Mouse (Mus musculus) spleen, adult 2 months (tissue): ENCODE measurements around the gene BC049352. TPM values are rescaled to one million over a fixed set of nuclear protein-coding genes. Genes with fewer than 3 reads are reported as not detected.

Source experiments
- DNase-seq, 2 experiments: peaks; one replicate each; pipeline versions ENCODE4 v3.0.0 to v3.0.0-alpha.2; 2012 to 2021; ENCODE audit warnings: low spot score in 2 of 2, low read depth in 1 of 2
- H3K27ac ChIP-seq: fragments of 200-500 bp; 2 replicates; pipeline ENCODE4 v1.5.1; 2012; ENCODE audit warnings: low read length, inconsistent platforms; ENCODE audit not compliant: insufficient read depth
- H3K27me3 ChIP-seq: fragments of 200-500 bp; 2 replicates; pipeline ENCODE4 v1.6.1; 2012; ENCODE audit warnings: mild to moderate bottlenecking, moderate library complexity, low read length, inconsistent platforms; ENCODE audit not compliant: control insufficient read depth, insufficient read depth
- H3K36me3 ChIP-seq: fragments of 200-500 bp; 2 replicates; pipeline ENCODE4 v1.6.1; 2012; ENCODE audit warnings: mild to moderate bottlenecking, low read length, inconsistent platforms; ENCODE audit not compliant: control insufficient read depth, insufficient read depth
- H3K4me1 ChIP-seq: fragments of 200-500 bp; 2 replicates; pipeline ENCODE4 v1.6.1; 2011; ENCODE audit warnings: inconsistent platforms; ENCODE audit not compliant: control insufficient read depth, insufficient read depth, insufficient read length
- H3K4me3 ChIP-seq: fragments of 200-500 bp; 2 replicates; pipeline ENCODE4 v1.5.1; 2011; ENCODE audit warnings: mild to moderate bottlenecking, inconsistent platforms; ENCODE audit not compliant: insufficient read depth, insufficient read length; ENCODE audit errors: extremely low read depth
- CTCF ChIP-seq: fragments of 200-500 bp; IDR thresholded peaks from 2 replicates; pipeline ENCODE4 v1.5.1; 2011; ENCODE audit warnings: mild to moderate bottlenecking, inconsistent platforms; ENCODE audit not compliant: insufficient read depth, insufficient read length, insufficient replicate concordance; ENCODE audit errors: extremely low read depth
- POLR2A ChIP-seq: fragments of 200-500 bp; IDR thresholded peaks from 2 replicates; pipeline ENCODE4 v1.6.1; 2011; ENCODE audit warnings: low read depth, low read length, inconsistent platforms
- WGBS: fragments of 180-500 bp; shearing (Covaris S2); methylation state at CpG from one replicate; pipeline ENCODE4 v1.1.7; 2018; 5-methylcytosine and 5-hydroxymethylcytosine counted together
- polyA plus RNA-seq: library from polyadenylated mRNA; depleted of rRNA; stranded (reverse); fragments of >200 nt; gene quantifications from 2 replicates; pipeline ENCODE4 v1.2.3, GENCODE M21; 2012

Gene BC049352
- polyA plus RNA-seq, 1 experiment: 0.37 TPM

DNA sequence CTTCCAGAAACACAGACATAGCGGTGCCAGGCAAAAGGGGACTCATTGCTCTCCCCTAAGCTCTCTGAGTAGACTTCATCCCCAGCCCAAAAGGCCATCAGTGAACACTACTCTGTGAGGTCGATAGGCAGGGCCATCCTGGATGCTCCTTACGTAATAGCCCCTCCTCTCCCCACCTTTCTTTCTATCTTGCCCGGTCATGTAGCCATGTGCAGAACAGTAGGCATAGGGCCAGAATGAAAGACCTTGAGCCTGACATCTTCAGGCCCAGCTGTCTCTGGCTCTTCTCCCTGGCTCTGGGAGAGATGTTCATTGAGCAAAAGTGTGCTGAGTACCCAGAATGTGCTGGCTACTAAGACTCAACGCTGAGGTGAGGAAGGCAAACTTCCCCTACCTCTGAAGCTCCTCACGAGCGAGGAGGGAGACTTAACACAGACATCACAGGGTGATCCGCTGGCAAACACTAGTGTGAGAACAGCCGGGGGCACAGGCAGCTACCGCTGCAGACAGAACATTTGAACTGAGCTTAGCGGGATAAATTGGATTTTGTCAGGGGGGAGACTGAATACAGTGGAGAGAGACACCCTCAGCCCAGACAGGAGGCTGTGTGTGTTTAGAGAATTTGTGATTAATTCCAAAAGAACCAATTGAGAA lies 33.8 kb downstream of the BC049352 start:
- Histone ChIP-seq H3K4me3 (no peak overlapping the region), H3K4me1 (no peaks in the 10 kb centered on the region), H3K27me3 (no peaks in the 10 kb centered on the region), H3K27ac (no peak overlapping the region), H3K36me3 (no peaks in the 10 kb centered on the region)
- 80% methylated on average over 11 of the region's 11 CpGs for WGBS
- no peak for DNase-seq
- no peak for TF ChIP-seq CTCF
- TF ChIP-seq POLR2A: no peak

DNA sequence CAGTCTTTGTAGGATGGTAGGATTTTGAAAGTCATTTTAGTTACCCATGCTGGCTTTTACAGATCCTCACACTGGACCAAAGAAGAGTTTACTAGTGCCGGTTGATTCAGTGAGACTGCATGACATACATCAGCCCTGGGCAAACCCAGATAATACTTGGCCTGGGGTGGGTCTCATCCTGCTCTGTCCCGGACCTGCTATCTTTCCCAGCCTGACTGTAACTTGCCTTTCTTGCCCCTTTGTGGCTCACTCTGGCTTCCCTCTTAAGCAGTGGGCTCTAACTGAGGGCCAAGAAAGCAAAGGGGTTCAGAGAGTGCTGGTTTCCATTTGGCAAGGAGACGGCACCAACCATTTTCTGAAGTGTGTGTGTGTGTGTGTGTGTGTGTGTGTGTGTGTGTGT lies 37.8 kb downstream of the BC049352 start:
- Histone ChIP-seq H3K4me1 (peaks cover 7% of the 10 kb centered on the region; the same call in 1 of the 2 replicates), H3K27ac (no peak overlapping the region), H3K4me3 (no peak overlapping the region), H3K36me3 (no peaks in the 10 kb centered on the region), H3K27me3 (no peaks in the 10 kb centered on the region)
- TF ChIP-seq CTCF: no peak
- no peak for TF ChIP-seq POLR2A
- no peak for DNase-seq
- WGBS: 86% methylated on average over 3 of the region's 3 CpGs

DNA sequence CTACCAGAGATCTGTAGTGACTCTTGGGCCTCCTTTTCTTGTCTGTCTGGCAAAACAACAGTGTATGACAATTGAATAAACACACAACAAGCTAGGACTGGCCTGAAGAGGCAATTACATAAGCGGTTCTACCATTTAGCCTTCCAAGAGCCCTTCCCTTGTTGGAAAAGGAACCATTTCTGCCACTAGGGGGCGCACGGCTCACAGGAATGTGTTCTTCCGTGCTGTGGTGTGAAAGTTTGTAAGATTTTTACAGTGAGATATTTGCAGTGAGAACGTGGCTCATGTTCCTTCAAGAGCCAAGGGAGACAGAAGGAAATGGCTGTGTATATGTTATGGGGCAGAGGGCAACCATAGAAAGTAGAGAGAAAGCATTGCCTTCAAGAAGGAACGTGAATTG lies 39.8 kb downstream of the BC049352 start:
- no peak overlapping the region for H3K4me3 ChIP-seq
- H3K4me1 ChIP-seq: peaks cover 7% of the 10 kb centered on the region; the same call in 1 of the 2 replicates
- no peaks in the 10 kb centered on the region for H3K27me3 ChIP-seq
- no peak overlapping the region for H3K27ac ChIP-seq
- WGBS: 10% methylated on average over 6 of the region's 6 CpGs
- DNase-seq: peak; percentile 75 to 90
- H3K36me3 ChIP-seq: no peaks in the 10 kb centered on the region
- TF ChIP-seq CTCF: peak; percentile 87; the same call in 1 of the 2 replicates
- no peak for TF ChIP-seq POLR2A

DNA sequence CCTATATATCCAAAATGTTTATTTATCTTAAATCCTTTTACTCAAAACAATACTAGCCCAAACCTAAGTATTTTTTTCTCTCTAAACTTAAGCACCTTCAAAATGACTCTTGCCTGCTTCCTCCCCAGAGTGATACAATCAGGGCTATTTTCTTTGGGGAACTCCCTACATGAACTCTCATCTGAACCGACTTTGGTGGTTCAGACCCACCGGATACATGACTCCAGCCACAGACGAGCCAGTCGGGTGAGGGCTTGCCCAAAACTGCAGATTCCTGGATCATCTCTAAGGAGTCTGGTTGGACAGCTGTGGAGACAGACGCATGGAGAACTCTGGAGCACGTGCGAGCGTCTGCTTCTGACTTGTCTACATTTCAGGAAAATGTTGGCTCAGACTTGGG lies 47.6 kb downstream of the BC049352 start:
- Histone ChIP-seq H3K4me1 (peaks cover 4% of the 10 kb centered on the region; the same call in 1 of the 2 replicates), H3K27me3 (no peaks in the 10 kb centered on the region), H3K4me3 (no peak overlapping the region), H3K27ac (no peak overlapping the region), H3K36me3 (no peaks in the 10 kb centered on the region)
- WGBS: 54% methylated on average over 8 of the region's 8 CpGs
- TF ChIP-seq POLR2A (no peak), CTCF (no peak)
- no peak for DNase-seq

DNA sequence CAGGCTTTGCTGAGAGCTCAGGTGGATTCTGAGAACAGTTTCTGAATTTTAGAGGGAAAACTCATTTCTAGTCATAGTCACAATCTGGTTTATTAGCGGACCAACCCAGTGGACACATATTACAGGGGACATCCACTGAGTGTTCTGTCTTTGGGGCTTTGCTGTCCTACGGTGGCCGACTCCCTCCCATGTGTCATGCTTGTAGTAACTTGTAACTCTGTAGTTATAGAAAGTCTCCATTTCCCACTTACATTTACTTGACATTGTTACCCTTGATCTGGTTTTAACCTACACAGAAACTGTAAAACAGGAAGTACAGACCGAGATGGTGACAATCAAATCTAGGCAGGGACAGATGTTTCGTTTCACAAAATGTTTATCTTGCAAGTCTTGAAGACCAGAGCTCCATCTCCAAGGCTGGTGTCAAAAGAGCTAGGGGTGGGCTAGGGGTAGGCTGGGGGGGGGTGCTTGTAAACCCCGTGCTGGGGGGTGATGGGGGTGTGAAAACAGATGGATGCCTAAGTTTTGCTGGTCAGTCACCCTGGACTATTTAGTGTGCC lies 53.9 kb downstream of the BC049352 start:
- WGBS: 17% methylated on average over 6 of the region's 6 CpGs
- peaks cover 28% of the 10 kb centered on the region for H3K4me1 ChIP-seq
- no peaks in the 10 kb centered on the region for H3K36me3 ChIP-seq
- TF ChIP-seq POLR2A: no peak
- no peak for TF ChIP-seq CTCF
- no peak overlapping the region for H3K4me3 ChIP-seq
- no peaks in the 10 kb centered on the region for H3K27me3 ChIP-seq
- DNase-seq: peak in 1 of 2 experiments; percentile 34
- peak overlapping the region; percentile 88 for H3K27ac ChIP-seq

DNA sequence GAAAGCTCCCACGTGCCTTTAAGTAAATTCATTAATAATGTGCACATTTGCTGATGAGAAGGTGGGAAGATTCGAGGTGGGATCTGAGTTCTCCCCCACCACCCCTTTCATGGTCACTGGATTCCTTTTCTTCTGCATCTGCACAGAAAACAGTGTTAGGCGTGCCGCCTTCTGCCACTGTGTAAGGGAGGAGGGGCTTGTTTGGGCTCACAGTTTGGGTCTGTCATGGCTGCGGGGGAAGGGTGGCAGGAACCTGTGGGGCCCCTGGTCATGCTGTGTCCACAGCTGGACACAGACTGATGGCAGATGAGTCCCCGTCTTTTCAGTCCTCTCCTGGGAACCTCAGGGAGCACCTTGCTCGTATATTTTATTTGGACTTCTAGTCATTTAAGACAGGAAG lies 54.9 kb downstream of the BC049352 start:
- H3K4me1 ChIP-seq: peaks cover 36% of the 10 kb centered on the region
- WGBS: 80% methylated on average over 7 of the region's 7 CpGs
- TF ChIP-seq POLR2A: no peak

DNA sequence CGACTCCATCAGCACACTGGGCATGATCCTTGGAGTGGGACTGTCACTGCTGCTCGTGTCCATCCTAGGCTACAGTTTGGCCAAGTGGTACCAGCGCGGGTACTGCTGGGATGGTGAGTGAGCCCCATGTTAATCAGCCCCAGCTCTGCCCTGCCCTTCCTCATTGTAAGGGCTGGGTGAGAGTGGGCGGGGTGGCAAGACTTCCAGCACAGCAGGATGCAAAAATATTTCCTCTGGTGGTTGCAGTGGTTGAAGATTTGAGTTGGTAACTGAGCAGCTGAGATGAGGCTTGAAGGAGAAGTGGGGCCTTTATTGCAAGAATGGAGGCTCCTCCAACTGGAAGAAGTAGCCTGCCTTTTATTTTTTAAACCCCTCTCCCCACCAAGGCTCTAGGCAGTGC lies 59.6 kb downstream of the BC049352 start:
- TF ChIP-seq CTCF (no peak), POLR2A (no peak)
- Histone ChIP-seq H3K36me3 (no peaks in the 10 kb centered on the region), H3K4me1 (peaks cover 60% of the 10 kb centered on the region), H3K27ac (peak overlapping the region; percentile 90), H3K27me3 (no peaks in the 10 kb centered on the region), H3K4me3 (no peak overlapping the region)
- WGBS: 17% methylated on average over 5 of the region's 5 CpGs
- peak; percentile 48 to 76 for DNase-seq

More for the DNA sequence above, 54.9 kb downstream of the BC049352 start:
- DNase-seq: no peak
- H3K4me3 ChIP-seq: no peak overlapping the region
- no peaks in the 10 kb centered on the region for H3K36me3 ChIP-seq
- peak overlapping the region; percentile 86 for H3K27ac ChIP-seq
- H3K27me3 ChIP-seq: no peaks in the 10 kb centered on the region
